Mouse (Mus musculus): ENCODE results near the gene Eif3b.

GRCm38 (mm10) chr5:140441406-140441805, 22.3 kb downstream of the Eif3b start:
- TF ChIP-seq CEBPB (IDR thresholded peaks at IDR 0.05; ENCODE audit: low read depth) (no peak), CTCF (IDR thresholded peaks at IDR 0.05; ENCODE audit: control insufficient read depth, insufficient read depth, insufficient read length) (no peak), USF1 (IDR thresholded peaks at IDR 0.05; ENCODE audit: low read depth) (no peak), MYOD1 (IDR thresholded peaks at IDR 0.05; ENCODE audit: control insufficient read depth, insufficient read length, low read depth) (no peak), MAX (IDR thresholded peaks at IDR 0.05) (no peak), MYOG (IDR thresholded peaks at IDR 0.05; ENCODE audit: control insufficient read depth, extremely low read depth, insufficient read length) (no peak), FOSL1 (IDR thresholded peaks at IDR 0.05; ENCODE audit: insufficient read depth, low read length, poor library complexity, severe bottlenecking) (no peak)
